Mouse (Mus musculus) embryonic facial prominence, embryonic 12.5 days (tissue): ENCODE measurements around the gene Ntrk1. TPM values are rescaled to one million over a fixed set of nuclear protein-coding genes. Genes with fewer than 3 reads are reported as not detected.

Source experiments
- ATAC-seq: fragments of 200-750 bp; cut with Nextera tagmentation; 2 replicates; pipeline ENCODE4 v1.8.0; 2017; ENCODE audit not compliant: insufficient number of reproducible peaks, insufficient read depth, low FRiP score, low TSS enrichment
- H3K27ac ChIP-seq: fragments of 300-500 bp; sonication (generic); 2 replicates; pipeline ENCODE4 v1.5.1; 2016; ENCODE audit warnings: mild to moderate bottlenecking
- H3K27me3 ChIP-seq: fragments of 300-500 bp; sonication (generic); 2 replicates; pipeline ENCODE4 v1.6.1; 2016; ENCODE audit warnings: mild to moderate bottlenecking, moderate library complexity
- H3K36me3 ChIP-seq: fragments of 300-500 bp; sonication (generic); 2 replicates; pipeline ENCODE4 v1.6.1; 2016; ENCODE audit warnings: mild to moderate bottlenecking
- H3K4me1 ChIP-seq: fragments of 300-500 bp; sonication (generic); 2 replicates; pipeline ENCODE4 v1.6.1; 2016
- H3K4me2 ChIP-seq: fragments of 300-500 bp; sonication (generic); replicated peaks from 2 replicates; pipeline ENCODE4 v1.6.1; 2016; ENCODE audit warnings: mild to moderate bottlenecking, moderate library complexity
- H3K4me3 ChIP-seq: fragments of 300-500 bp; sonication (generic); 2 replicates; pipeline ENCODE4 v1.5.1; 2016; ENCODE audit warnings: mild to moderate bottlenecking
- H3K9ac ChIP-seq: fragments of 300-500 bp; sonication (generic); 2 replicates; pipeline ENCODE4 v1.6.1; 2016; ENCODE audit warnings: mild to moderate bottlenecking, moderate library complexity
- H3K9me3 ChIP-seq: fragments of 300-500 bp; sonication (generic); 2 replicates; pipeline ENCODE4 v1.6.1; 2016; ENCODE audit warnings: mild to moderate bottlenecking, moderate library complexity
- WGBS: fragments of 180-500 bp; shearing (Covaris S2); methylation state at CpG from one replicate; pipeline ENCODE4 v1.1.7; 2016; 5-methylcytosine and 5-hydroxymethylcytosine counted together
- polyA plus RNA-seq: library from polyadenylated mRNA; unstranded; fragments of >200 nt; fragmentation: Nextera tagmentation; extraction: Ambion mirVana; gene quantifications from 2 replicates; pipeline ENCODE4 v1.2.1, GENCODE M21; 2016

Gene Ntrk1
- polyA plus RNA-seq, 1 experiment from 2014 or later = 40.0 TPM

DNA sequence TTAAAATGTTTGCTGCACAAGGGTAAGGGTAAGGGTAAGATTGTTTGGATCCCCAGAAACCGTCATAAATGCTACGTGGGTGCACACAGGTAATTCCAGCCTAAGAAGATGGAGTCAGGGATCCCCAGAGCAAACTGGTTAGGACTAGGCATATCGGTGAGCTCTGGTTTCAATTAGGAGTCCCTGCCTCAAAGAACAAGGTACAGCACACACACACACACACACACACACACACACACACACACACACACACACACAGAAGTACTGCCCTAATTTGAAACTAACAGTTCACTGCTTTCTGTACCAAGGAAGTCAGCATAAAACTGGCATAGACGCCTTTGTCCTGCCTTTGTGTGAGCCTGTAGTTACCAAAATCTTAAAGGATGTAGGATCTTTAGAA, 17.5 kb upstream of the Ntrk1 start:
- Histone ChIP-seq H3K4me2 (no peak overlapping the region), H3K4me1 (peaks cover 17% of the 10 kb centered on the region; the same call in 1 of the 2 replicates), H3K9ac (no peak overlapping the region), H3K27me3 (peaks cover 64% of the 10 kb centered on the region), H3K36me3 (no peaks in the 10 kb centered on the region), H3K9me3 (no peaks in the 10 kb centered on the region), H3K27ac (no peak overlapping the region), H3K4me3 (no peak overlapping the region)
- 37% methylated on average over 4 of the region's 4 CpGs for WGBS
- ATAC-seq = no peak

DNA sequence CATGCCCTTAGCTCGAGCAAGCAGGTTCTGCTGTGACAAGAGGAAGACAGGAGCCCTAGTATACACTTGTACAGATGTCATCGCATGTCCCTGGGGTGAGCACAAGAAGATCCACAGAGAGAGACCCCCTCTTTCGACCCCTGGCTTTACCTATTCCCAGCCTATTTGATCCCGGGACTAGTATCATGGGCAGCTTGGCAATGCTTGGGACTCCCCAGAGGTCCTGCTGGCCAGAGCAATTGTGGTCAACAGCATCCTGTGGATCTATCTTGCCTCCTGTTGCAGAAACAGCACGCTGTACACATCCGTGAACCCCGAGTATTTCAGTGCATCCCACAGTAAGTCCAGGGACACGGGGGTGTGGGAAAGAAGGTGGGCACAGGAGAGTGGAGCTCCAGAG, 16.3 kb upstream of the Ntrk1 start:
- no peak for ATAC-seq
- Histone ChIP-seq H3K9me3 (no peaks in the 10 kb centered on the region), H3K27me3 (peaks cover 73% of the 10 kb centered on the region), H3K36me3 (no peaks in the 10 kb centered on the region), H3K27ac (no peak overlapping the region), H3K9ac (no peak overlapping the region), H3K4me3 (no peak overlapping the region), H3K4me2 (no peak overlapping the region), H3K4me1 (peaks cover 17% of the 10 kb centered on the region; the same call in 1 of the 2 replicates)
- 89% methylated on average over 8 of the region's 8 CpGs for WGBS

DNA sequence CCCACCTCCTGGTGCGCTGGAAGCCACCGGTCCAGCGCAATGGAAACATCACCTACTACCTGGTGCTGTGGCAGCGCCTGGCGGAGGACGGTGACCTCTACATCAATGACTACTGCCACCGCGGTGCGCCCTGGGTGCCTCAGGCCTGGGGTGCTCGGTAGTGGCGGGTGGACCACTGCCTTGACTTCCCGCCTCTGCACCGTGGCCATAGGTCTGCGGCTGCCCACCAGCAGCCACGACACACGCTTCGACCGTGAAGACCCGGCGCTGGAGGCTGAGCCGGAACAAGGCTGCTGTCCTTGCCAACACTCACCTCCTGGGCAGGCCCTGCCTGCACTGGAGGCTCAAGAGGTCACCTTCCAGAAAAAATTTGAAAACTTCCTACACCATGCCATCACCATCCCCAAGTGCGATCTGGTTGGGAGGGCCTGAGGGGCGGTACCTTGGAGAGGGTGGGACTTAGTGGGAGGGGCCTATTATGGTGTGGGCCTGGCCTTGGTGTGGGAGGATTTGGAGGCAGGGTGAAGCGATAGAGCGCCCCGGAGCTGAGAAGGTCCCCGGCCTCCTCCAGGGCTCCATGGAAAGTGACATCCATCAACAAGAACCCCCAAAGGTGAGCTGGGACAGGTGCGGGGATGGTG, 14.5 kb upstream of the Ntrk1 start:
- no peak overlapping the region for H3K9ac ChIP-seq
- 0 out of 2 replicates have a peak, but pooled peaks have one; percentile 55 for ATAC-seq
- 5% methylated on average over 28 of the region's 28 CpGs for WGBS
- H3K27me3 ChIP-seq = peaks cover 81% of the 10 kb centered on the region
- peak overlapping the region; percentile 25 for H3K4me3 ChIP-seq
- H3K4me2 ChIP-seq = peak overlapping the region; percentile 38
- H3K9me3 ChIP-seq = no peaks in the 10 kb centered on the region
- peaks cover 17% of the 10 kb centered on the region; the same call in 1 of the 2 replicates for H3K4me1 ChIP-seq
- no peak overlapping the region for H3K27ac ChIP-seq
- no peaks in the 10 kb centered on the region for H3K36me3 ChIP-seq

DNA sequence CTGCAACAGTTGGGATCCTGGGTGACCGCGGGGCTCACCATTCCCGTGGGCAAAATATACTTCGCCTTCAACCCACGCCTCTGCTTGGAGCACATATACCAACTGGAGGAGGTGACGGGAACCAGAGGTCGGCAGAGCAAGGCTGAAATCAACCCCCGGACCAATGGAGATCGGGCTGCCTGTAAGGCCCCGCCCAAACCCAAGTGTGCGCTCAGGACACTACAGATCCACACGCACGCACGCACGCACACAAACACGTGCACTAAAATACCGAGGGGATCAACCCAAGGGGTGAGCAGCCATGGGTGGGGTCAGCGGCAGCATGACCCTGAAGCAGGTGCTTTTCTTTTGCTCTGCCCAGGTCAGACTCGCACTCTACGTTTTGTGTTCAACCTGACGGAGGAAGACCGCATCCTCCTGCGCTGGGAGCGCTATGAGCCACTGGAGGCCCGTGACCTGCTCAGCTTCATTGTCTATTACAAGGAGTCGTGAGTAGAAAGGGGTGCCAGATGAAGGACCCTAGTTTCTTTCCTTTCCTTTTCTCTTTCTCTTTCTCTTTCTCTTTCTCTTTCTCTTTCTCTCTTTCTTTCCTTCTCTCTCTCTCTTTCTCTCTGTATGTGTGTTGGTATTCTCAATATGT, 9.2 kb upstream of the Ntrk1 start:
- peaks cover 98% of the 10 kb centered on the region for H3K27me3 ChIP-seq
- 0 out of 2 replicates have a peak overlapping the region, but pooled peaks have one; percentile 12 for H3K4me3 ChIP-seq
- H3K9me3 ChIP-seq = no peaks in the 10 kb centered on the region
- H3K4me1 ChIP-seq = peaks cover 1% of the 10 kb centered on the region; the same call in 1 of the 2 replicates
- ATAC-seq = no peak
- no peak overlapping the region for H3K9ac ChIP-seq
- H3K4me2 ChIP-seq = peak overlapping the region; percentile 34
- H3K36me3 ChIP-seq = no peaks in the 10 kb centered on the region
- WGBS = 4% methylated on average over 26 of the region's 26 CpGs
- H3K27ac ChIP-seq = no peak overlapping the region

DNA sequence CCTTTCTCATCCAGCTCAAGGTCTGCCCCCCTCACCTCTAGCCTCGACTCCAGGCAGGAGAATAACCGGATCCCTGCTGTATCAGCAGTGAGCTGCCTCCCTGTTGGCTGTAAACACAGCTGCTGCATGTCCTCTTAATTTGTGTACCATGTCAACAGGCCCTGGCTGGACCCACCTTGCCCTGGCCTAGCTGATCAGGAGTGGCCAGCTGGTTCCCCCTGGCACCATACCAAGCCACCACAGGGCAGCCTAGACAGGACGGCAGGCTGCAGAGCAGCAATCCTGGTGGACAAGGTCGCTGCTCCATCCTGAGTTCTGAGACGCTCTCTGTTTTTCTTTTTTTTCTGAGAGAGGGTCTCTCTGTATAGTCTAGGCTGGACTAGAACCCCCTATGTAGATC, 6.7 kb upstream of the Ntrk1 start:
- Histone ChIP-seq H3K4me3 (no peak overlapping the region), H3K4me2 (no peak overlapping the region), H3K36me3 (no peaks in the 10 kb centered on the region), H3K27me3 (peaks cover 98% of the 10 kb centered on the region), H3K9me3 (no peaks in the 10 kb centered on the region), H3K4me1 (peaks cover 16% of the 10 kb centered on the region), H3K27ac (no peak overlapping the region), H3K9ac (no peak overlapping the region)
- 62% methylated on average over 5 of the region's 5 CpGs for WGBS
- no peak for ATAC-seq

DNA sequence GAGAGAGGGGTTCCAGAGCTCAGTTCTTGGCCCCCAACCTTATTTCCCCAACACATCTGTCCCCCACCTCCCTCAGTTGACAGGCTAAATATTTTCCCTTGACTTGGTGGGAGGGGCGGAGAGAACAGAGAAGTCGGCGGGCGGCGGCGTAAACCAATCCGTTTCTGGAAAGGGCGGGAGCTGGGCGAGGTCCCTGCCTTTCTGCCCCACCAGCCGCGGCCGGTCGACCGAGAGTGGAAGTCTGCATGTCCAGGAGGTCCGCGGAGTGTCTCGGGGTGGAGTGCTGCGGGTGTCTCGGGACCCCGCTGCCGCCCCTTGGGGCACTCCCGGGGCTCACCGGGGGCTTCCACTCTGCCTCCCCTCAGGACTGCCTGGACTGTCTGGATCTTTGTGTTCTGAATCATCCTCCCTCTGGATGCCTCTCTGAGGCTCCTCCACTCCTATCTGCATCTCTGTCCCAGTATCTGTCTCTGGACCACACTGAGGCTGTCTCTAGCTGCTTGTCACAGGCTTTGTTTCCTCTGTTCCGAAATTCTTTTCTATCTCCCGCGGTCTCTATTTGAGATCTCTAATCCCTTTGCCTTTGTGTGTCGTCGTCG, 1.9 kb upstream of the Ntrk1 start, which contains the start of gene Insrr:
Gene Insrr (plus strand): TSS at position 216 of the 599 bp plus-strand sequence.
- no peak within 1 kb of the TSS for H3K27ac ChIP-seq
- ATAC-seq = peak; percentile 12; the same call in 1 of the 2 replicates
- H3K4me3 ChIP-seq = peak within 1 kb of the TSS; percentile 34
- WGBS = under 1% methylated on average over 29 of the region's 29 CpGs
- H3K4me1 ChIP-seq = peaks cover 28% of the 10 kb centered on the region
- H3K27me3 ChIP-seq = peaks cover 99% of the 10 kb centered on the region
- peak within 1 kb of the TSS; percentile 66 for H3K4me2 ChIP-seq
- H3K9ac ChIP-seq = peak within 1 kb of the TSS; percentile 49
- no peaks in the 10 kb centered on the region for H3K36me3 ChIP-seq
- H3K9me3 ChIP-seq = no peaks in the 10 kb centered on the region

DNA sequence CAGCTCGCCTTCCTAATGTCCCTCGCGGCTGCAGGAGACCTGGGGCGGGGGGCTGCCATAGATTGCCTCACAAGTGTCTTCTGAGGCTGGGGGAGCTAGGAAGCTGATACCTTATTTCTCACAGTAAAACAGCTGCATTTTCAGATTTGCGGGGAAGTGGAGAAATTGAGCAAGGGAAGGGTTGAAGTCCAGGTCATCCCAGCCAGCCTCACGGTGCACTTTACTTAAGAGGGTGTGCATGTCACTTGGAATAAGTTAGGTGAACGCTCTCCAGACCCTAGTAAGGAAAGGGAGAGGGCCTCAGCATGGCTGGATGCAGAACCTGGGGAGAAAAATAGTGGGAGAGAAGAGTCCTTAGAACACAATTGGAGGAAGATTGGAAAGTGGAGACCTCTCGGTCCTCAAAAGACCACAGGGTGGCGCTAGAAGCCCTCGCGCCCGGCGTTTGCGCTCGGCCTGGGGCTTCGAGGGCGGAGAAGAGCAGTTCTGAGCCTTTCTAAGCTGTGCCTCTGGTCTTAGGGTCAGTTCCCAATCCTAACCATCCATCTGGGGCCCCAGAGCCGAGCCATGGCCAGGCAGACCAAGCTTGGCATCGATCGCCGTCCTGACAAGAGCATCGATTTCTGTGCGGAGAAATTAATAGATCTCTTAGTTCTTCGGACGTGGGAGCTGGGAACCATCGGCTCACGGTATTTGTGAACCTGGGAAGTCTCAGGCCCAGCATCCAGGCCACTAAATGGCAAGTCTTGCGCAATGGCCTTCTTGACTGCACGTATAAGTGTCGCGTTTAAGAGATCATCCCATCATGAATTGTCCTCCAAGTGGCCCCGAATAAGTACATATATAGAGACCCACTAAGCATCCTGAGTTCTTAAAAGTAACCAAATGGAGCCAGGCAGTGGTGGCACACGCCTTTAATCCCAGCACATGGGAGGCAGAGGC, 645 bp upstream of the Ntrk1 start:
- Histone ChIP-seq H3K36me3 (no peaks in the 10 kb centered on the region), H3K27ac (no peak overlapping the region), H3K9me3 (no peaks in the 10 kb centered on the region), H3K4me2 (peak overlapping the region; percentile 58), H3K9ac (0 out of 2 replicates have a peak overlapping the region, but pooled peaks have one; percentile 48), H3K4me1 (peaks cover 28% of the 10 kb centered on the region), H3K27me3 (peaks cover 100% of the 10 kb centered on the region), H3K4me3 (peak overlapping the region; percentile 37)
- 15% methylated on average over 33 of the region's 33 CpGs for WGBS
- no peak for ATAC-seq

DNA sequence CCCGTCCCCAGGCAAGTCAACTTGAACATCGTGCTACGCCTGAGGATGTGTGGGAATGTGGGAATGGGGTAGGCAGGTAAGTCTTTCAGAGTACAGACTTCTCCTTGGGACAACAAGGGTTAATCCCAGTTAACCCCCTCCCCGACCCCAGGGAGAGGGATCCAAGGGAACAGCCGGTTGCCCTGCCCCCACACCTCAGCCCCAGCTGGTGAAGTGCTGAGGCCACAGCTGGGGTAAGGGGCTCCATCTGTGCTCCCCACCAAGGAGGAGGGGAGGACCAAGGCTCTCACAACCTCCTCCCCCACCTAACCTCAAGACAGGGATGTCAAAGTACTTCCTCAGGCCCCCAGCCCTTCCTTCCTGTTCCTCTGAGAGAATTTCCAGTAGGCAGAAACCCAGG, 5.2 kb downstream of the Ntrk1 start:
- Histone ChIP-seq H3K4me2 (no peak overlapping the region), H3K4me1 (peaks cover 24% of the 10 kb centered on the region), H3K27me3 (peaks cover 46% of the 10 kb centered on the region), H3K9ac (no peak overlapping the region), H3K4me3 (no peak overlapping the region), H3K27ac (no peak overlapping the region), H3K36me3 (no peaks in the 10 kb centered on the region), H3K9me3 (no peaks in the 10 kb centered on the region)
- no peak for ATAC-seq
- 26% methylated on average over 5 of the region's 5 CpGs for WGBS

DNA sequence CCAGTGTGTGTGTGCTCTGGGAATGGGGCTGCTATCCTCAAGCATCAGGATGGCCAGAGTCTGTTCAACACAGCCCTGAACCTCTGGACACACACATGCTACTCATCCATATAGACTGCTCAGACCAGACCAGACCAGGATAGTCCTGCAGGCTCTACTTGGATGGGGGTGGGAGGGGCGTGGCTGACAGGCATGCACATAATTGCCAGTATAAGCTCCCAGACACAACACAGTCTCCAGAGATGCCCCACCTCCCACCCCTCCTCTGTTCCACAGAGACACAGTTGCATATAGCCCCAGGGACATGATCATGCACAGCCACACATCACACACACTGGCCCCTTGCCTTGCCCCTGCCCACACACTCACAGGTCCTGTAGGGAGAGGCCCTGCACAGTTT, 5.7 kb downstream of the Ntrk1 start:
- Histone ChIP-seq H3K4me3 (no peak overlapping the region), H3K4me2 (no peak overlapping the region), H3K27me3 (peaks cover 41% of the 10 kb centered on the region), H3K9ac (no peak overlapping the region), H3K27ac (no peak overlapping the region), H3K9me3 (no peaks in the 10 kb centered on the region), H3K36me3 (no peaks in the 10 kb centered on the region), H3K4me1 (peaks cover 19% of the 10 kb centered on the region)
- WGBS = 60% methylated on average over 1 of the region's 1 CpGs
- 0 out of 2 replicates have a peak, but pooled peaks have one; percentile 49 for ATAC-seq

DNA sequence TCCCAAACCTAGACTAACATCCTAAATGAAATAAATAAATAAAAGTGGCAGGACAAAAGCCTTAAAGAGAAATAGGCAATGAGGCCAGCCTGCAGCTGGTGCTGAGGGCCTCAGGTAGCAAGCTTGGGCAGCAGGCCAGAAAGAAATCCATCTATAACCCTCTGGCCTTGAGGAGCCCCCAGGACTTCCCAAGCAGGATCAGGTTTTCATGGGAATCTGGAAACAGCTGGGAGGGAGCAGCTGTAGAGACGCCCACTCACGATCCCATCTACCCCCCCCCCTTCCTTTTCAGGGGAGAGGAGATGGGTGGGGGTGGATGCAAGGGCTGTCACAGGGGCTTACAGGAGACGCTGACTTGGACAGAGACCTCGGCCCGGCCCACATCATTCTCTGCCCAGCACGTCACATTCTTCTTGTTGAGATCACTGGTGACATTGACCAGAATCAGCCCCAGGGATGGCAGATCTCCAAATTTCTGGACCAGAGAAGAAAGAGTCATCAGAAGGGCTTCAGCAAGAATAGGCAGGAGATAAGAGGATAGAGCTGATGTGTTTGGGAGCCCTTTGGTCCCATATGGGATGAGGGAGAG, 9.2 kb downstream of the Ntrk1 start:
- no peaks in the 10 kb centered on the region for H3K36me3 ChIP-seq
- H3K27me3 ChIP-seq = 0 out of 2 replicates have a peak, but pooled peaks cover 6% of the 10 kb centered on the region
- ATAC-seq = peak; percentile 37; the same call in 1 of the 2 replicates
- no peak overlapping the region for H3K4me3 ChIP-seq
- no peak overlapping the region for H3K4me2 ChIP-seq
- H3K4me1 ChIP-seq = peaks cover 19% of the 10 kb centered on the region
- H3K27ac ChIP-seq = no peak overlapping the region
- no peaks in the 10 kb centered on the region for H3K9me3 ChIP-seq
- no peak overlapping the region for H3K9ac ChIP-seq
- WGBS = 46% methylated on average over 6 of the region's 6 CpGs

DNA sequence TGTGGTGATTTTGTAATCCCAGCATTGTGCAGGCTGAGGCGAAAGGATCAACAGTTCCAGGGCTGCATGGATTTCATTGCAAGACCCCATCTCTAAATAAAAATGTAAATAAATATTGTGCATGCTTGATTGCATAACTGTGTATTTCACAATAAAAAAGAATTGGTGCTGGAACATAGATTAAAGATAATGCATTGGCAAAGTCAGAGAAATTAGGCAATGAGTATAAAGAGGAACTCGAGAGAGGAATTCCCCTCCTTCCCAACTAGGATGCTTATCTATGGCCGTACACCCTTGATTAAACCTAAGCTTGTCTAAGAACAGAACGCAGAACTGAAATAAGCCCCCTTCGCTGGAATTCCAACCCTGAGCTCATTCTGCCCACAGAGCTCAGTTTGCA, 9.8 kb downstream of the Ntrk1 start:
- no peaks in the 10 kb centered on the region for H3K9me3 ChIP-seq
- H3K36me3 ChIP-seq = no peaks in the 10 kb centered on the region
- H3K4me3 ChIP-seq = no peak overlapping the region
- H3K27ac ChIP-seq = 0 out of 2 replicates have a peak overlapping the region, but pooled peaks have one; percentile 46
- H3K27me3 ChIP-seq = 0 out of 2 replicates have a peak, but pooled peaks cover 3% of the 10 kb centered on the region
- WGBS = 64% methylated on average over 5 of the region's 5 CpGs
- no peak overlapping the region for H3K4me2 ChIP-seq
- peaks cover 18% of the 10 kb centered on the region for H3K4me1 ChIP-seq
- no peak overlapping the region for H3K9ac ChIP-seq
- ATAC-seq = no peak
